Mouse (Mus musculus) ovary, postnatal 36 days (tissue): ENCODE results near the gene Wscd1.
"Not testable (repeated sequence)": the region's sequence is repeated elsewhere in the genome, so short reads cannot be mapped to it uniquely, and the experiment has no call there.

ENCODE experiments used
- DNase-seq: peaks from one replicate; pipeline ENCODE4 v3.0.0; 2022; ENCODE audit warnings: low spot score, mixed read lengths

The Wscd1 gene

DNA sequence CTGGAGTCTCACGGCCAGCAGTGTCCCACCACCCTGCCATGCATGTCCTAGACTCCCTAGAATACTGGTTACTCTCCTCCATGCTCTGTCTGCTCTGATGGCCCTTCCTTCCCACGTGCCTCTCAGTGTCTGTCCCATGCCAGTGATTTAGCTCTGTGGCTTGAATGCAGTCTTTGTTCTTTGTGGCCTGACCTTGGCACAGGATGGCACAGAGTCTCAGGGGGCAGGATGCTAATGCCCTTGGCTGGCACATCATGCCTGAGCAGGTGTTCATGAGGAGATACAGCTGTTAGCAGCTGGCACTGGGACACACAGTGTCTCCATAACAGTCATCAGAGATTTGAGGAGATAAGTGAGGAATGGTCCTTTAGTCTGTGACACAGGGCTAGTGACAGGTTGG, 20.8 kb downstream of the Wscd1 start:
- no peak for DNase-seq

- DNase-seq: no peak
Observed at GRCm38 (mm10) chr11:71771074-71771473, 21.4 kb downstream of the Wscd1 start.

- no peak for DNase-seq
Observed at GRCm38 (mm10) chr11:71772056-71772455, 22.3 kb downstream of the Wscd1 start.

DNA sequence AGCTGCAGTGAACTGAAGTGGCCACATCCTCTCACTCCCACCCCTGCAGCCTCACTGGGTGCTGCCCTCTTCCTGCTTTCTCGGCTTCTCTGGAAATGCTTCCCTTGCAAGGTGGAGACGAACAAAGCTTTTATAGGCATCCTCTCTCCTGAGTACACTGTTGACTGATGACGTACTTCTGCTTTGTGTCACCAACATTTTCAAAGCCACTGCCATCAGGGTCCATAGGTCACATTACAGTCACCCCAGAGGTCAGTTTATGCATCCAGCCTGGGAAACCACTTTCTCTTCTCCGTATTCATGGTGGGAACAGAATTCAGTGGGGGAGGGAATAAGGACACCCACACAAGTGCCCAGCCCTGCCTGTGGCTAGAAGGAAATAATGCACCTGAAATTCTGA, 23.1 kb downstream of the Wscd1 start:
- no peak for DNase-seq

DNA sequence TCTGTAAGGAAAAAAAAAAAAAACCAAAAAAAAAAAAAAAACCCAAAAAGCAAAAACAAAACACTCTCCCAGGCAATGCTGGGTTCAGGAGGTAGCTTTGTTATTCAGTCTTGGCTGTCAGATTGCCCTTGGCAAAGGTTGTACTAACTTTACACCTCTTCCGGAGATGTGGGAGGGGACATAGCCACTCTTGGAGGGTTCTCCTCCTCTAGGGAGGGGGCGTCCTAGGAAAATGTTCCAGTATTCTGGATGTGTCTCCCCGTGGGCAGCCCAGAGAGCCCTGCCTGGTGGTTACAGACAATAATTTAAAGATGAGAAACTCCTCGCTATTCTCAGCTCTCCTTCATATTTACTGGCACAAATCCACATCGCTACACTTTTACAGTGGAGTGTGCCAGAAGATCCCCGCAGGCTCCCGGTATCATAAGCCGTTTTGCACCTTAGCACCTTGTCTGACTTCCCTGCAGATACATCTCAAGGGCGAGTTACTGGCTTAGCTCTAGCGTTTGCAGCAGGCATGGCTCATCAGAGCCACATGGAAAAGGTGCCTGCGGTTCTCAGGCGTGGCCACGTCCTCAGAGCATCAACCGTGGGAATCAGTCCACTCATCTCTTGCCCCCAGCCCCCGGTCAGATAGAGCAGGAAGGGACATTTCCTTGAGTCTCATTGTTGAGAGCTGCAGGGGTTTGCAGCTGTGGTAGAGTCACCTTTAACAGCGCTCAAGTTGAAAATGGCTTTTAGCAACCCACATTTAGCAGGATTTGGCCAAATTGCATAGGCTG, 24.5 kb downstream of the Wscd1 start:
- no peak for DNase-seq

DNA sequence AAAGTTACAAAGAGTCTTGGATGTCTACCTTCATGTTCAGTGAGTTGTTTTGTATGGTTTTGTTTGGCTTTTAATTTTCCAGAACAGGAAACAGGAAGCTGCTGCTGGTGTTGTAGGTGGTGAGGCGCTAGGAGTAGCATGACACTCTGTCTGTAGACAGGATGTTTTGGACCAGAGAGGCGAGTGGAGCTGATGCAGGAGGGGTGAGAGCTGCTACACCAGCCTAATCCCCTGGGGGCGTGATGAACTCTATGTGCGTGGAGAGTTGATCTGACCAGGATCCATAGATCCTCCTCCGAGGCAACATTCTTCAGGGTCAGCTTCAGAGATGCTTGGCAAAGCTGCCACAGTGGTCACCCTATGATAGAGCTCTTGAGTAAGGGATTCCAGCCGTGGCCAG, 25.3 kb downstream of the Wscd1 start:
- DNase-seq: no peak

DNA sequence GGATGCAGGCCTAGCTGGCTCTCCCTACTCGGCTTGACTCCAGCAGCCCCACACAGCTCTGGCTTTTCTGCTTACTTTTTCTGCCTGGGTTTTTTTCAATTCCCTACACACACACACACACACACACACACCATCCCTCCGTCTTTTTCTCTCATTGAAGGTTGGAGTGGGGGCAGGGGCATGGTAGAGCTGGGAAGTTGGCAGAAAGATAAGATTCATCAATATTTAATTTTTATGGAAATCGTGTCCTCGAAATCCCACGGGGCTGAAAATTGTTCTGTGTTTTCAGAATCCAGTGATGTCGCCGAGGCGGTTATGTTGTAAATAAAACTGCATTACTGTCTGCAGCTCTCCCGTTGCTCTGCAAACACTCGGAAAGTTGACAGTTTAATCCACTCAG, 29.9 kb downstream of the Wscd1 start:
- no peak for DNase-seq

DNA sequence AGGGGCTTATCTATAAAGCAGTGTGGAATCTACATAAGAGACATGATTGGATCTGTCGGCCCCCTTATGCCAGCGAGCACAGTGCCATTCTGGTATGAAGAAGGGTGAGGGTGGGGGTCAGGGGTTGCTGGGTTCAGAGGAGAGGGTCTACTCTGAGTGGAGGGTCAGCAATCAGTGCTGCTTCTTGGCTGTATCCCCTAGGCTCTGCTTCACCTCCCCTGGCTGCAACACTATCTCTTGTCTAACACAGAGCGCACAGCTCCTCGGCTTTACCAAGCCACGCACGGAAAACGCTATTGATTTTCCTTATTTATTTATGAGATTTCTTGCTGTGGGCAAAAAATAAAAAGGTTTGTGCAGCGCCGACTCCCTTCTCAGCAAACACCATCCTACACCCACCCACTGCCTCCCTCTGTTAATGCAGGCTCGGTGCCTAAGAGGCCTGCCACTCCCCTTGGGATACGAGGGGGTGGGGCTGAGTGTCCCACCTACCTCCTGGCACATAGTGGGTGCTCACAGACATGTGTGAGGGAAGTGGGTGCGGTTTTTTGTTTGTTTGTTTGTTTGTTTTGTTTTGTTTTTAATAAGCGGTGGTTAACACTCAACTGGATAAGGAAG, 32.1 kb downstream of the Wscd1 start:
- no peak for DNase-seq

DNA sequence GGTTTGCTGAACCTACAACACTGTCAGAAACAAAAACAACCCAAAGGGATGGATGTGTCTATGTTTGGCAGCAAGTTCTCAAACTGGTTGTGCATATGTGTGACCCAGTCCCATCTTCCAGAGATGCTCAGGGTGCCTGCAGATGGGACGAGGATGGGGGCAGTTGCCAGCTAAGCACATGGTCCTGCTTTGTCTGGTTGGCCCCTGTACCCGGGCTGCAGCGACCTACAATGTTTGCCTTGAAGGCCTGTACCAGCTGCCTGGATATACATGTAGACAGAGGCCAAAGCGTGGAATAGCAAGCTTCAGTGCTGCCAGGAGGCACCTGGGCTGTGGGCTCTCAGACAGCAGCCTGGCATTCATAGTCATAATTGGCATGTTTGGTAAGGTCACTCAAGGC, 35.8 kb downstream of the Wscd1 start:
- no peak for DNase-seq

- no peak for DNase-seq
Observed at GRCm38 (mm10) chr11:71788209-71788608, 38.5 kb downstream of the Wscd1 start.

- DNase-seq: no peak
Observed at GRCm38 (mm10) chr11:71790227-71790626, 40.5 kb downstream of the Wscd1 start.

DNA sequence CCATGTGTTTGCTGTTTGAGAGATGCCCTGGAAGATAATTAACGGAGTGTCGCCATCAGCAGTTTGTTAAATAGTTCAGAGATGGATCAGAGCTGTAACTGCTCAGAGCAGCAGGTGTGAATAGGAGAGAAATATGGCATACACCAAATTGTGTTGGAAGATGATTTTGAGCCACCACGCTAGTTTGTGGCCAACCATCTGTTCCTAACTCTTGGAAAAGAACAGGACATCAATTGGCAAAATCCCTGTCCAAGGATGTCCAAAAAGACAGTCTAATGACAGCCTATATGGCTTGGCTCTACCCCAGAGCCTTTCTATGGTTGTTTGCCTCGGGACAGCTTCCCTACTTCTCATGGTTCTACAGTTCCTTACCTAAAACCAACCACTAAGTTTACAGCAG, 49.5 kb downstream of the Wscd1 start:
- DNase-seq: no peak

GRCm38 (mm10) chr11:71808521-71808920, 58.8 kb downstream of the Wscd1 start:
- no peak for DNase-seq

- DNase-seq: no peak
Observed at GRCm38 (mm10) chr11:71811828-71812227, 62.1 kb downstream of the Wscd1 start.

DNA sequence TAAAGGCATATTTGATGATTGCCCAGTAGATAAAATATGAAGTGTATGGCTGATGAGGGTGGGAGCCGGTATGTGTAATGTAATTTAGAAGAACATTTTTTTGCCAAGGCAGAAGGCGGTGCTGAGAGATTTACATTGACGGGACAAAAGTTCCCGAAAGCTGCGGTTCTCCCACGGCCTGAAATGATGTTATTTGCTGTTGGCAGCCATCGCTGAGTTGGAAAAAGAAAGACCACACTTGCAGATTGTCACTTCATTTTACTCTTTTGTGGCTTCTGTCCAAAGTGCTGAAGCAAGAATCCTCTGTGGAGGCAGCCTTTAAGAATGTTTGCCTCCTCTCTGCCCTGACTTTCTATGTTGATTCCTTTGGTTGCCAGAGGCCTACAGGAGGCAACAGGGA, 63.2 kb downstream of the Wscd1 start:
- DNase-seq: no peak

DNA sequence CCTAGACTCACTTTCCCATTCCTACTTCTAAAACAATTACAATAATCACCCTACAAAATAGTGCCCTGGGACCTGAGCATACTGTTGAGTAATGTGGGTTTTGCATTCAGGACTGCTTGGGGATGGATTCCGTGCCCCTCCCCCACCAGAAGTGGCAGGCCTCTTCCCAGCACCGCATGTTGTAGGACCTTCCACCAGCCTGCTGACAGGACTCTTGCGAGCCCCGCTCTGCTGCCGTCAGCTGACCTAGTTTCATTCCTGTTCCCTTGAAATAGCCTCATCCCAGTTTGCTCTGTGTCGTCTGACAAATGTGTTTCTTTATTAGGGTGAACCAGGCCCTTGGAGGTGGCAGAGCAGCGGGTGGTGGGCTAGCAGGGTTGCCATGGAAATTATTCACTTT, 64.8 kb downstream of the Wscd1 start:
- DNase-seq: no peak

DNA sequence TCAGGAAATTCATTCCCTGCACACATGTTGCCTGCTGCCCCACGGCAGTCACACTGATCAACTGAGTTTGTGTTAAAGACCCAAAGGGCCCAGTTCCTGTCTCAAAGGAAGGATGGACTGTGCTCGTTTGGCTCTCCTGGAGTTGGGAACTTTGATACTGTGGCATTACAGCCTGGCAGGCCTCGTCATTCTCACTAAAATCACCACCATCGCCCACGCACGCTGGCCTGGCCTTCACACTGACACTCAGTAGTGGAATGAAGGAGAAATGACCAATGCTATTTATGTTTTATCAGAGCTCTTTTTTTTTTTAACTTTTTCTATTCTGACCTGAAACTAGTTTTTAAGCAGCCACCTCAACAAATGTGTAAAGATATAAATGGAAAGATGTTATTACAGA, 65.6 kb downstream of the Wscd1 start:
- no peak for DNase-seq

- DNase-seq: no peak
Observed at GRCm38 (mm10) chr11:71816918-71817317, 67.2 kb downstream of the Wscd1 start.

- no peak for DNase-seq
Observed at GRCm38 (mm10) chr11:71817341-71817740, 67.6 kb downstream of the Wscd1 start.

DNA sequence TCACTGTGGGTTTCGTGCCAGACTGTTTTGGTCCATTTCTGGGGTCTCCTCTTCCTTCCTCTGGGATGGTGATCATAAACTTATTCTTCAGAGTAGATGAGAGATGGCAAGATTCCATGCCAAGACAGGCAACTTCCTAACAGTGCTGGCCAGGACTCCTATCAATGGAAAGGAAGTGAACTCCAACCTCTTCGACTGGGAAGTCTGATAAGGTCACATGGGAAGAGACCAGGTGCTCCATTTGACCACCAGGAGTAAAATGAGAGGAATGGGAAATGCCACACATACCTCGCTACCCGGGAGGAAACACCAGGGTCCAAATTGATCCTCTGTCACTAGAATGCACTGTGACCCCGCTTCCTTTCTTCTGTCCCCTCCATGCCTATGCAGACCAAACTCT, 68.4 kb downstream of the Wscd1 start:
- no peak for DNase-seq

- DNase-seq: no peak
Observed at GRCm38 (mm10) chr11:71819901-71820300, 70.2 kb downstream of the Wscd1 start.

- no peak for DNase-seq
Observed at GRCm38 (mm10) chr11:71820847-71821246, 71.1 kb downstream of the Wscd1 start.

DNA sequence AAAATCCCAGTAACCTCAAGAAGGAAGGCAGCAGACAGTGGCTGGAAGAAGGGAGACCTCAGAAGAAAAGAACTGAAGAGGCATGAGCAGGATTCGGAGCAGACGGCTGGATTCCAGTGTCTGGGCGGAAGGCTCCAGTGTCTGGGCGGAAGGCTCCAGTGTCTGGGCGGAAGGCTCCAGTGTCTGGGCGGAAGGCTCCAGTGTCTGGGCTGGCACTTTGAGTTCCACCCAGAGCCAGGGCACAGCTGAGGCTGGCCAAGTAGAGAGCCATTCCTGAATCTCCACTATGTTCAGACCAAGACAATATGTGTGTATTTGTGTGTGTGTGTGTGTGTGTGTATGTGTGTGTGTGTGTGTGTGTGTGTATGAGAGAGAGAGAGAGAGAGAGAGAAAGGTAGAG, 71.8 kb downstream of the Wscd1 start:
- not testable (repeated sequence) for DNase-seq

DNA sequence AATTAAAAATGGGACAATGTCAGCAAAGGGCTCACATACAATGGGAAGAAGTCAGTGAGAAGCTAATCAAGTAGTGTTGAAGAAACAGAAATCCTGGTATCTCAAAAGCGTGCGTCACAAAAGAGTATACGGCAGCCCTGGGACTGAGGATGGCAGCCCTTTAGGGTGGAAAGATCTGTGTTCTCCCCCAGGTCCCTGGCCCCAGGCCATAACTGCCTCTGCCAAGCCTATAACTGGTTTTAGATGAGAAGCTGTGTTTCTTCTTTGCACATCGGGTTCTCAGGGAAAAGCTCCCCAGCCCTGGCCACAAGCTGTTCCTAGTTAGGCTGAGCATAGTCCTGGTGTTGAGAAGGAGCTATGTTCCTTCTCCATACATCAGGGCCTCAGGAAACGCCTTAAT, 72.3 kb downstream of the Wscd1 start:
- DNase-seq: no peak
